Mouse (Mus musculus) bone marrow, adult 2 months (tissue): Measurements from ENCODE around the gene Atp8a2.

Source experiments
- CTCF ChIP-seq: fragments of 200-500 bp; IDR thresholded peaks from 2 replicates; pipeline ENCODE4 v1.5.1; 2011; ENCODE audit warnings: low read length, control low read depth; ENCODE audit not compliant: control insufficient read depth, insufficient read depth
- POLR2A ChIP-seq: fragments of 200-500 bp; IDR thresholded peaks from 2 replicates; pipeline ENCODE4 v1.6.1; 2011; ENCODE audit warnings: low read depth, mild to moderate bottlenecking, control low read depth, low read length, borderline replicate concordance; ENCODE audit not compliant: control insufficient read depth

- TF ChIP-seq CTCF (no peak), POLR2A (no peak)
Observed at GRCm38 (mm10) chr14:59648611-59649010, 548.4 kb downstream of the Atp8a2 start.
